Mouse (Mus musculus): Measurements from ENCODE around the gene Fto. TPM values are rescaled to one million over a fixed set of nuclear protein-coding genes. Genes with fewer than 3 reads are reported as not detected.

Gene Fto
- polyA plus RNA-seq, 1 experiment from 2014 or later: 111 TPM

GRCm38 (mm10) chr8:91281545-91281944, 31.8 kb upstream of the Fto start:
- H3K27me3 ChIP-seq (ENCODE audit: control insufficient read depth, insufficient read depth, low read length): no peaks in the 10 kb centered on the region
- H3K9ac ChIP-seq (ENCODE audit: low read length): no peak overlapping the region
- no peaks in the 10 kb centered on the region for H3K4me1 ChIP-seq (replicated peaks; ENCODE audit: control insufficient read depth, insufficient read depth, low read length)
- H3K9me3 ChIP-seq (ENCODE audit: control insufficient read depth, low read length): no peaks in the 10 kb centered on the region
- no peak overlapping the region for H3K4me2 ChIP-seq (ENCODE audit: low read depth, low read length, severe bottlenecking)
- H3K4me3 ChIP-seq (ENCODE audit: low read depth, low read length): no peak overlapping the region
- no peak for ATAC-seq (replicated peaks; ENCODE audit: low FRiP score)
- DNase-seq (ENCODE audit: low spot score): no peak
- H3K27ac ChIP-seq (ENCODE audit: low read depth, low read length): no peak overlapping the region
- H3K36me3 ChIP-seq (ENCODE audit: control insufficient read depth, insufficient read depth, low read length): no peaks in the 10 kb centered on the region
- WGBS: 86% methylated on average over 8 of the region's 8 CpGs

GRCm38 (mm10) chr8:91282655-91283054, 30.7 kb upstream of the Fto start:
- Histone ChIP-seq H3K4me3 (ENCODE audit: low read depth, low read length) (no peak overlapping the region), H3K4me1 (replicated peaks; ENCODE audit: control insufficient read depth, insufficient read depth, low read length) (no peaks in the 10 kb centered on the region), H3K27me3 (ENCODE audit: control insufficient read depth, insufficient read depth, low read length) (no peaks in the 10 kb centered on the region), H3K36me3 (ENCODE audit: control insufficient read depth, insufficient read depth, low read length) (no peaks in the 10 kb centered on the region), H3K4me2 (ENCODE audit: low read depth, low read length, severe bottlenecking) (no peak overlapping the region), H3K27ac (ENCODE audit: low read depth, low read length) (no peak overlapping the region), H3K9me3 (ENCODE audit: control insufficient read depth, low read length) (no peaks in the 10 kb centered on the region), H3K9ac (ENCODE audit: low read length) (no peak overlapping the region)
- ATAC-seq (replicated peaks; ENCODE audit: low FRiP score) (no peak), DNase-seq (ENCODE audit: low spot score) (no peak)
- 84% methylated on average over 5 of the region's 5 CpGs for WGBS

GRCm38 (mm10) chr8:91283815-91284214, 29.5 kb upstream of the Fto start:
- DNase-seq (ENCODE audit: low spot score): no peak
- no peak overlapping the region for H3K4me3 ChIP-seq (ENCODE audit: low read depth, low read length)
- H3K27me3 ChIP-seq (ENCODE audit: control insufficient read depth, insufficient read depth, low read length): no peaks in the 10 kb centered on the region
- WGBS: 88% methylated on average over 1 of the region's 1 CpGs
- H3K4me1 ChIP-seq (replicated peaks; ENCODE audit: control insufficient read depth, insufficient read depth, low read length): no peaks in the 10 kb centered on the region
- H3K36me3 ChIP-seq (ENCODE audit: control insufficient read depth, insufficient read depth, low read length): no peaks in the 10 kb centered on the region
- no peak for ATAC-seq (replicated peaks; ENCODE audit: low FRiP score)
- H3K9ac ChIP-seq (ENCODE audit: low read length): no peak overlapping the region
- no peak overlapping the region for H3K27ac ChIP-seq (ENCODE audit: low read depth, low read length)
- H3K9me3 ChIP-seq (ENCODE audit: control insufficient read depth, low read length): no peaks in the 10 kb centered on the region
- H3K4me2 ChIP-seq (ENCODE audit: low read depth, low read length, severe bottlenecking): no peak overlapping the region

GRCm38 (mm10) chr8:91286237-91286636, 27.1 kb upstream of the Fto start:
- no peak overlapping the region for H3K4me2 ChIP-seq (ENCODE audit: low read depth, low read length, severe bottlenecking)
- ATAC-seq (replicated peaks; ENCODE audit: low FRiP score) (no peak), DNase-seq (ENCODE audit: low spot score) (no peak)
- H3K36me3 ChIP-seq (ENCODE audit: control insufficient read depth, insufficient read depth, low read length): no peaks in the 10 kb centered on the region
- H3K9ac ChIP-seq (ENCODE audit: low read length): no peak overlapping the region
- WGBS: 85% methylated on average over 8 of the region's 8 CpGs
- no peaks in the 10 kb centered on the region for H3K9me3 ChIP-seq (ENCODE audit: control insufficient read depth, low read length)
- no peaks in the 10 kb centered on the region for H3K27me3 ChIP-seq (ENCODE audit: control insufficient read depth, insufficient read depth, low read length)
- H3K4me3 ChIP-seq (ENCODE audit: low read depth, low read length): no peak overlapping the region
- no peak overlapping the region for H3K27ac ChIP-seq (ENCODE audit: low read depth, low read length)
- H3K4me1 ChIP-seq (replicated peaks; ENCODE audit: control insufficient read depth, insufficient read depth, low read length): no peaks in the 10 kb centered on the region

GRCm38 (mm10) chr8:91290576-91290975, 22.7 kb upstream of the Fto start:
- no peak overlapping the region for H3K4me2 ChIP-seq (ENCODE audit: low read depth, low read length, severe bottlenecking)
- H3K4me3 ChIP-seq (ENCODE audit: low read depth, low read length): no peak overlapping the region
- no peak for ATAC-seq (replicated peaks; ENCODE audit: low FRiP score)
- no peaks in the 10 kb centered on the region for H3K9me3 ChIP-seq (ENCODE audit: control insufficient read depth, low read length)
- H3K36me3 ChIP-seq (ENCODE audit: control insufficient read depth, insufficient read depth, low read length): no peaks in the 10 kb centered on the region
- H3K27ac ChIP-seq (ENCODE audit: low read depth, low read length): no peak overlapping the region
- H3K27me3 ChIP-seq (ENCODE audit: control insufficient read depth, insufficient read depth, low read length): no peaks in the 10 kb centered on the region
- no peaks in the 10 kb centered on the region for H3K4me1 ChIP-seq (replicated peaks; ENCODE audit: control insufficient read depth, insufficient read depth, low read length)
- WGBS: 87% methylated on average over 4 of the region's 4 CpGs
- H3K9ac ChIP-seq (ENCODE audit: low read length): no peak overlapping the region
- DNase-seq (ENCODE audit: low spot score): no peak

GRCm38 (mm10) chr8:91295786-91296185, 17.5 kb upstream of the Fto start:
- Histone ChIP-seq H3K27me3 (ENCODE audit: control insufficient read depth, insufficient read depth, low read length) (no peaks in the 10 kb centered on the region), H3K36me3 (ENCODE audit: control insufficient read depth, insufficient read depth, low read length) (no peaks in the 10 kb centered on the region), H3K27ac (ENCODE audit: low read depth, low read length) (no peak overlapping the region), H3K4me1 (replicated peaks; ENCODE audit: control insufficient read depth, insufficient read depth, low read length) (no peaks in the 10 kb centered on the region), H3K4me3 (ENCODE audit: low read depth, low read length) (no peak overlapping the region), H3K9me3 (ENCODE audit: control insufficient read depth, low read length) (no peaks in the 10 kb centered on the region), H3K9ac (ENCODE audit: low read length) (no peak overlapping the region), H3K4me2 (ENCODE audit: low read depth, low read length, severe bottlenecking) (no peak overlapping the region)
- 91% methylated on average over 5 of the region's 5 CpGs for WGBS
- no peak for ATAC-seq (replicated peaks; ENCODE audit: low FRiP score)
- DNase-seq (ENCODE audit: low spot score): no peak

- H3K9me3 ChIP-seq (ENCODE audit: control insufficient read depth, low read length): no peaks in the 10 kb centered on the region
- no peak overlapping the region for H3K27ac ChIP-seq (ENCODE audit: low read depth, low read length)
- ATAC-seq (replicated peaks; ENCODE audit: low FRiP score): no peak
- H3K4me2 ChIP-seq (ENCODE audit: low read depth, low read length, severe bottlenecking): no peak overlapping the region
- H3K4me1 ChIP-seq (replicated peaks; ENCODE audit: control insufficient read depth, insufficient read depth, low read length): no peaks in the 10 kb centered on the region
- no peak overlapping the region for H3K4me3 ChIP-seq (ENCODE audit: low read depth, low read length)
- no peaks in the 10 kb centered on the region for H3K27me3 ChIP-seq (ENCODE audit: control insufficient read depth, insufficient read depth, low read length)
- no peaks in the 10 kb centered on the region; the same call in 1 of the 2 replicates for H3K36me3 ChIP-seq (ENCODE audit: control insufficient read depth, insufficient read depth, low read length)
- H3K9ac ChIP-seq (ENCODE audit: low read length): no peak overlapping the region
- 89% methylated on average over 2 of the region's 2 CpGs for WGBS
- DNase-seq (ENCODE audit: low spot score): no peak
These were observed 14.7 kb upstream of the Fto start for GRCm38 (mm10) chr8:91298672-91299071.

- 91% methylated on average over 17 of the region's 17 CpGs for WGBS
- no peak for DNase-seq (ENCODE audit: low spot score)
These were observed 8.6 kb upstream of the Fto start for GRCm38 (mm10) chr8:91304481-91305386.

GRCm38 (mm10) chr8:91312342-91312741, 983 bp upstream of the Fto start:
- 83% methylated on average over 2 of the region's 2 CpGs for WGBS

More at GRCm38 (mm10) chr8:91304481-91305386, 8.6 kb upstream of the Fto start:
- H3K36me3 ChIP-seq (ENCODE audit: control insufficient read depth, insufficient read depth, low read length): no peaks in the 10 kb centered on the region; the same call in none of the 2 replicates
- no peak for ATAC-seq (replicated peaks; ENCODE audit: low FRiP score)
- no peak overlapping the region for H3K4me2 ChIP-seq (ENCODE audit: low read depth, low read length, severe bottlenecking)
- no peaks in the 10 kb centered on the region for H3K9me3 ChIP-seq (ENCODE audit: control insufficient read depth, low read length)
- H3K27ac ChIP-seq (ENCODE audit: low read depth, low read length): no peak overlapping the region
- H3K4me1 ChIP-seq (replicated peaks; ENCODE audit: control insufficient read depth, insufficient read depth, low read length): no peaks in the 10 kb centered on the region
- H3K27me3 ChIP-seq (ENCODE audit: control insufficient read depth, insufficient read depth, low read length): no peaks in the 10 kb centered on the region
- no peak overlapping the region for H3K4me3 ChIP-seq (ENCODE audit: low read depth, low read length)
- no peak overlapping the region for H3K9ac ChIP-seq (ENCODE audit: low read length)

More at GRCm38 (mm10) chr8:91312342-91312741, 983 bp upstream of the Fto start:
- Histone ChIP-seq H3K27ac (ENCODE audit: low read depth, low read length) (no peak overlapping the region), H3K27me3 (ENCODE audit: control insufficient read depth, insufficient read depth, low read length) (no peaks in the 10 kb centered on the region), H3K9ac (ENCODE audit: low read length) (peak overlapping the region; percentile 69), H3K4me1 (replicated peaks; ENCODE audit: control insufficient read depth, insufficient read depth, low read length) (peaks cover 5% of the 10 kb centered on the region; the same call in 1 of the 2 replicates), H3K4me3 (ENCODE audit: low read depth, low read length) (peak overlapping the region; percentile 77), H3K9me3 (ENCODE audit: control insufficient read depth, low read length) (no peaks in the 10 kb centered on the region), H3K36me3 (ENCODE audit: control insufficient read depth, insufficient read depth, low read length) (no peaks in the 10 kb centered on the region), H3K4me2 (ENCODE audit: low read depth, low read length, severe bottlenecking) (peak overlapping the region; percentile 73)
- DNase-seq (ENCODE audit: low spot score): no peak
- no peak for ATAC-seq (replicated peaks; ENCODE audit: low FRiP score)

Measured in forebrain, embryonic 11.5 days (tissue).